Mouse (Mus musculus): ENCODE data around the gene Gda. TPM values are rescaled to one million over a fixed set of nuclear protein-coding genes. Genes with fewer than 3 reads are reported as not detected.

The Gda gene
- polyA plus RNA-seq, 1 experiment from 2014 or later = 2.0 TPM

- no peaks in the 10 kb centered on the region for H3K9me3 ChIP-seq (ENCODE audit: low read length)
- WGBS = 81% methylated on average over 2 of the region's 2 CpGs
- no peaks in the 10 kb centered on the region for H3K27me3 ChIP-seq (replicated peaks; ENCODE audit: insufficient read depth, low read length)
- ATAC-seq (no peak), DNase-seq (ENCODE audit: low spot score) (no peak)
- H3K4me1 ChIP-seq (ENCODE audit: insufficient read depth, low read depth, low read length) = no peaks in the 10 kb centered on the region
- H3K36me3 ChIP-seq (ENCODE audit: insufficient read depth, low read length) = no peaks in the 10 kb centered on the region
- no peak overlapping the region for H3K4me3 ChIP-seq (ENCODE audit: low read depth, low read length)
- TF ChIP-seq EP300 (IDR thresholded peaks at IDR 0.05) = no peak
- no peak overlapping the region for H3K27ac ChIP-seq (ENCODE audit: low read length)
- H3K4me2 ChIP-seq (replicated peaks; ENCODE audit: low read depth, low read length) = no peak overlapping the region
- H3K9ac ChIP-seq (replicated peaks; ENCODE audit: low read depth) = no peak overlapping the region
Observed at GRCm38 (mm10) chr19:21499394-21499983, 26.2 kb upstream of the Gda start.

- WGBS = 66% methylated on average over 4 of the region's 4 CpGs
- Histone ChIP-seq H3K4me3 (ENCODE audit: low read depth, low read length) (no peak overlapping the region), H3K9me3 (ENCODE audit: low read length) (no peaks in the 10 kb centered on the region), H3K36me3 (ENCODE audit: insufficient read depth, low read length) (no peaks in the 10 kb centered on the region), H3K4me1 (ENCODE audit: insufficient read depth, low read depth, low read length) (no peaks in the 10 kb centered on the region), H3K27ac (ENCODE audit: low read length) (no peak overlapping the region), H3K9ac (replicated peaks; ENCODE audit: low read depth) (no peak overlapping the region), H3K4me2 (replicated peaks; ENCODE audit: low read depth, low read length) (no peak overlapping the region), H3K27me3 (replicated peaks; ENCODE audit: insufficient read depth, low read length) (no peaks in the 10 kb centered on the region)
- ATAC-seq (no peak), DNase-seq (ENCODE audit: low spot score) (no peak)
- TF ChIP-seq CTCF (IDR thresholded peaks at IDR 0.05) (no peak), EP300 (IDR thresholded peaks at IDR 0.05) (no peak)
Observed at GRCm38 (mm10) chr19:21495817-21496216, 22.6 kb upstream of the Gda start.

- H3K27ac ChIP-seq (ENCODE audit: low read length) = no peak overlapping the region
- ATAC-seq = no peak
- H3K9me3 ChIP-seq (ENCODE audit: low read length) = no peaks in the 10 kb centered on the region
- H3K4me1 ChIP-seq (ENCODE audit: insufficient read depth, low read depth, low read length) = no peaks in the 10 kb centered on the region
- no peak overlapping the region for H3K9ac ChIP-seq (replicated peaks; ENCODE audit: low read depth)
- WGBS = 74% methylated on average over 10 of the region's 10 CpGs
- H3K27me3 ChIP-seq (replicated peaks; ENCODE audit: insufficient read depth, low read length) = no peaks in the 10 kb centered on the region
- no peak overlapping the region for H3K4me3 ChIP-seq (ENCODE audit: low read depth, low read length)
- H3K36me3 ChIP-seq (ENCODE audit: insufficient read depth, low read length) = no peaks in the 10 kb centered on the region
- TF ChIP-seq CTCF (IDR thresholded peaks at IDR 0.05) (no peak), EP300 (IDR thresholded peaks at IDR 0.05) (no peak)
- no peak overlapping the region for H3K4me2 ChIP-seq (replicated peaks; ENCODE audit: low read depth, low read length)
- no peak for DNase-seq (ENCODE audit: low spot score)
Observed at GRCm38 (mm10) chr19:21493807-21494521, 20.7 kb upstream of the Gda start.

GRCm38 (mm10) chr19:21491391-21491790 lies 18.1 kb upstream of the Gda start:
- Histone ChIP-seq H3K9ac (replicated peaks; ENCODE audit: low read depth) (no peak overlapping the region), H3K36me3 (ENCODE audit: insufficient read depth, low read length) (no peaks in the 10 kb centered on the region), H3K4me3 (ENCODE audit: low read depth, low read length) (no peak overlapping the region), H3K4me2 (replicated peaks; ENCODE audit: low read depth, low read length) (no peak overlapping the region), H3K9me3 (ENCODE audit: low read length) (no peaks in the 10 kb centered on the region), H3K27ac (ENCODE audit: low read length) (no peak overlapping the region), H3K27me3 (replicated peaks; ENCODE audit: insufficient read depth, low read length) (no peaks in the 10 kb centered on the region), H3K4me1 (ENCODE audit: insufficient read depth, low read depth, low read length) (no peaks in the 10 kb centered on the region)
- TF ChIP-seq EP300 (IDR thresholded peaks at IDR 0.05) (no peak), CTCF (IDR thresholded peaks at IDR 0.05) (no peak)
- DNase-seq (ENCODE audit: low spot score) (no peak), ATAC-seq (no peak)

- Histone ChIP-seq H3K4me1 (ENCODE audit: insufficient read depth, low read depth, low read length) (no peaks in the 10 kb centered on the region), H3K4me2 (replicated peaks; ENCODE audit: low read depth, low read length) (no peak overlapping the region), H3K9ac (replicated peaks; ENCODE audit: low read depth) (no peak overlapping the region), H3K27me3 (replicated peaks; ENCODE audit: insufficient read depth, low read length) (no peaks in the 10 kb centered on the region), H3K36me3 (ENCODE audit: insufficient read depth, low read length) (no peaks in the 10 kb centered on the region), H3K9me3 (ENCODE audit: low read length) (no peaks in the 10 kb centered on the region), H3K4me3 (ENCODE audit: low read depth, low read length) (no peak overlapping the region), H3K27ac (ENCODE audit: low read length) (no peak overlapping the region)
- DNase-seq (ENCODE audit: low spot score) = no peak
- TF ChIP-seq CTCF (IDR thresholded peaks at IDR 0.05) (no peak), EP300 (IDR thresholded peaks at IDR 0.05) (no peak)
- no peak for ATAC-seq
- 85% methylated on average over 5 of the region's 5 CpGs for WGBS
Observed at GRCm38 (mm10) chr19:21487124-21487944, 14.1 kb upstream of the Gda start.

- no peak overlapping the region for H3K27ac ChIP-seq (ENCODE audit: low read length)
- TF ChIP-seq CTCF (IDR thresholded peaks at IDR 0.05) = no peak
- TF ChIP-seq EP300 (IDR thresholded peaks at IDR 0.05) = no peak
- 61% methylated on average over 2 of the region's 2 CpGs for WGBS
- no peaks in the 10 kb centered on the region for H3K27me3 ChIP-seq (replicated peaks; ENCODE audit: insufficient read depth, low read length)
- H3K4me2 ChIP-seq (replicated peaks; ENCODE audit: low read depth, low read length) = no peak overlapping the region
- H3K4me3 ChIP-seq (ENCODE audit: low read depth, low read length) = no peak overlapping the region
- no peaks in the 10 kb centered on the region for H3K36me3 ChIP-seq (ENCODE audit: insufficient read depth, low read length)
- H3K9me3 ChIP-seq (ENCODE audit: low read length) = no peaks in the 10 kb centered on the region
- ATAC-seq = no peak
- H3K4me1 ChIP-seq (ENCODE audit: insufficient read depth, low read depth, low read length) = no peaks in the 10 kb centered on the region
- no peak for DNase-seq (ENCODE audit: low spot score)
- no peak overlapping the region for H3K9ac ChIP-seq (replicated peaks; ENCODE audit: low read depth)
Observed at GRCm38 (mm10) chr19:21482096-21482495, 8.9 kb upstream of the Gda start.

All from lung, postnatal 0 days (tissue).